20 mouse cellular contexts compared by ENCODE assay signal in the genomic region with DNA sequence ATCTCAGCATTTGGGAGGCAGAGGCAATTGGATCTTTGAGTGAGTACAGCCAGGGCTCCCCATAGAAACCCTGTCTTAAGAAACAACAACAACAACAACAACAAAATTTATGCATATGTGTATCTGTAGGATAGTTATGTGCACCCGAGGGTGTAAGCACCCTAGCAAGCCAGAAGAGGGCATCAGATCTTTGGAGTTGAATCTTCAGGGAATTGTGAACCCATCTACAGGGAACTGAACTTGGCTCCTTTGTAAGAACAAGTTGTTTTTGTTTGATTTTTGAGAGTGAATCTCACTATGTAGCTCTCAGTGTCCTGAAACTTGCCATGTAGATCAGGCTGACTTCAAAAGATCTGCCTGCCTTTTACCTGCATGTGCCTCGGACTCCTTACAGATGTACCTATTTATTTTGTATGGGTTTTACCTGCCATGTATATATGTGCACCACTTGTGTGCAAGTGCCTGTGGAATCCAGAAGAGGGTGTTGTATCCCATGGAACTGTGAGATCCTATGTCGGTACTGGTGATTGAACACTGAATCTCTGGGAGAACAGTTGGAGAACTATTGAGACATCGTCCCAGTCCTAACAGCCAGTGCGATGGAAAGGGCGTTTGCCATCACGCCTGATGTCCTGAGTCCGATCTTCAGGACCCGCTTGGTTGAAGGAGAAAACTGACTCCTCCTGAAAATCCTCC. TPM values are rescaled to one million over a fixed set of nuclear protein-coding genes. Genes with fewer than 3 reads are reported as not detected.
"Had no signal": no experiment of that assay in that cellular context is flagged by ENCODE, and none has a peak within 500 bp of the region (broad histone marks: within the 10 kb centered on the region; RNA-seq: fewer than 3 reads in every experiment).

No protein-coding gene starts in this region.

- H3K9me3 ChIP-seq: limb, embryonic 10.5 days; liver, embryonic 15.5 days; midbrain, embryonic 13.5 days; neural tube, embryonic 12.5 days had no signal

- H3K27me3 ChIP-seq: liver, embryonic 15.5 days; midbrain, embryonic 13.5 days; neural tube, embryonic 12.5 days had no signal

- DNase-seq: kidney, postnatal 10 days; kidney, postnatal 4 days; lung, adult 2 months; lung, postnatal 36 days; thymus, adult 18-20 months; thymus, postnatal 14 days had no signal

- H3K4me3 ChIP-seq: left cerebral cortex, adult 2 months; limb, embryonic 10.5 days; liver, embryonic 15.5 days; midbrain, embryonic 13.5 days; neural tube, embryonic 12.5 days had no signal

- H3K36me3 ChIP-seq: neural tube, embryonic 12.5 days had no signal

- H3K27ac ChIP-seq: left cerebral cortex, adult 2 months; limb, embryonic 10.5 days; liver, embryonic 15.5 days; midbrain, embryonic 13.5 days; neural tube, embryonic 12.5 days had no signal

RNA-seq across cellular contexts. Expression of gene Amhr2, which starts 23.7 kb away (rescaled TPM):
- total RNA-seq: megakaryocyte progenitor cell, adult 5-6 weeks had no signal
- polyA plus RNA-seq: limb, embryonic 10.5 days had no signal

RNA-seq across cellular contexts. Expression of gene Gm10337, which starts 34.7 kb away (rescaled TPM):
- total RNA-seq: layer of hippocampus, adult 8-10 months; layer of hippocampus, postnatal 14 days; left cerebral cortex, adult 2 months; left cerebral cortex, postnatal 14 days; megakaryocyte progenitor cell, adult 5-6 weeks; monocyte, adult 5-6 weeks; neutrophil, adult 5-6 weeks had no signal
- polyA plus RNA-seq: limb, embryonic 14.5 days; liver, embryonic 11.5 days; liver, embryonic 15.5 days; lung, adult 2 months; lung, postnatal 0 days; neural tube, embryonic 12.5 days had no signal
